Mouse (Mus musculus) MEL (cell line): ENCODE results near the gene Safb2. TPM values are rescaled to one million over a fixed set of nuclear protein-coding genes. Genes with fewer than 3 reads are reported as not detected.

Source experiments
- DNase-seq: peaks from one replicate; pipeline ENCODE4 v3.0.0; 2011; ENCODE audit warnings: low read depth, low spot score
- H3K27ac ChIP-seq: 2 replicates; pipeline ENCODE4 v1.5.1; 2012; ENCODE audit warnings: low read depth, mild to moderate bottlenecking, control low read depth, low read length, moderate library complexity; ENCODE audit not compliant: control insufficient read depth
- H3K27me3 ChIP-seq, 2 experiments: fragments of 150-350 bp in 1 of 2; sonication (generic) in 1 of 2; 2 replicates each; pipeline ENCODE4 v1.6.1; 2012; ENCODE audit warnings: low read length in 2 of 2, mild to moderate bottlenecking in 2 of 2, improper control_type of control experiment in 1 of 2, moderate library complexity in 1 of 2; ENCODE audit not compliant: insufficient read depth in 2 of 2, control insufficient read depth in 1 of 2
- H3K36me3 ChIP-seq, 2 experiments: 2 replicates each; pipeline ENCODE4 v1.6.1; 2012 to 2014; ENCODE audit warnings: low read length in 2 of 2, improper control_type of control experiment in 1 of 2, inconsistent platforms in 1 of 2, mild to moderate bottlenecking in 1 of 2; ENCODE audit not compliant: insufficient read depth in 2 of 2, control insufficient read depth in 1 of 2
- H3K4me1 ChIP-seq, 2 experiments: fragments of 150-350 bp in 1 of 2; sonication (generic) in 1 of 2; 2 replicates each; pipeline ENCODE4 v1.6.1; 2012; ENCODE audit warnings: low read length in 2 of 2, improper control_type of control experiment in 1 of 2, mild to moderate bottlenecking in 1 of 2; ENCODE audit not compliant: insufficient read depth in 2 of 2, control insufficient read depth in 1 of 2
- H3K4me3 ChIP-seq, 2 experiments: fragments of 150-350 bp in 1 of 2; sonication (generic) in 1 of 2; 2 replicates each; pipeline ENCODE4 v1.5.1; 2012; ENCODE audit warnings: low read depth in 2 of 2, low read length in 2 of 2, mild to moderate bottlenecking in 2 of 2, moderate library complexity in 2 of 2, control low read depth in 1 of 2, improper control_type of control experiment in 1 of 2; ENCODE audit not compliant: control insufficient read depth in 1 of 2, insufficient read depth in 1 of 2
- H3K79me2 ChIP-seq: 2 replicates; pipeline ENCODE4 v1.6.1; 2012; ENCODE audit warnings: mild to moderate bottlenecking, low read length, moderate library complexity; ENCODE audit not compliant: control insufficient read depth, poor library complexity, insufficient read depth
- H3K9ac ChIP-seq: 2 replicates; pipeline ENCODE4 v1.6.1; 2012; ENCODE audit warnings: low read depth, mild to moderate bottlenecking, control low read depth, low read length, moderate library complexity; ENCODE audit not compliant: control insufficient read depth, poor library complexity, severe bottlenecking
- H3K9me3 ChIP-seq: fragments of 150-350 bp; sonication (generic); replicated peaks from 2 replicates; pipeline ENCODE4 v1.6.1; 2012; ENCODE audit warnings: mild to moderate bottlenecking, low read length, improper control_type of control experiment, moderate library complexity; ENCODE audit not compliant: insufficient read depth
- CHD2 ChIP-seq: IDR thresholded peaks from 2 replicates; pipeline ENCODE4 v1.6.1; 2011; ENCODE audit warnings: low read length, improper control_type of control experiment
- E2F4 ChIP-seq: IDR thresholded peaks from 2 replicates; pipeline ENCODE4 v1.6.1; 2011; ENCODE audit warnings: low read depth, low read length, improper control_type of control experiment, borderline replicate concordance
- GATA1 ChIP-seq: IDR thresholded peaks from 2 replicates; pipeline ENCODE4 v1.6.1; 2011; ENCODE audit warnings: low read depth, low read length, improper control_type of control experiment
- HCFC1 ChIP-seq: IDR thresholded peaks from 2 replicates; pipeline ENCODE4 v1.6.1; 2012; ENCODE audit warnings: low read depth, mild to moderate bottlenecking, inconsistent platforms, low read length, improper control_type of control experiment, moderate library complexity
- JUND ChIP-seq: IDR thresholded peaks from 2 replicates; pipeline ENCODE4 v1.6.1; 2011; ENCODE audit warnings: low read depth, mild to moderate bottlenecking, improper control_type of control experiment, low read length
- KAT2A ChIP-seq: conservative IDR thresholded peaks from 2 replicates; pipeline ENCODE4 v1.6.1; 2012; ENCODE audit warnings: low read depth, low read length, improper control_type of control experiment, inconsistent platforms
- MEF2A ChIP-seq: IDR thresholded peaks from 2 replicates; pipeline ENCODE4 v1.6.1; 2014; ENCODE audit warnings: low read depth, mild to moderate bottlenecking, inconsistent platforms, low read length, improper control_type of control experiment; ENCODE audit not compliant: poor library complexity, insufficient replicate concordance, severe bottlenecking; ENCODE audit errors: extremely low read depth
- MYB ChIP-seq: IDR thresholded peaks from 2 replicates; pipeline ENCODE4 v1.6.1; 2011; ENCODE audit warnings: mild to moderate bottlenecking, low read depth, low read length, improper control_type of control experiment
- NELFE ChIP-seq: IDR thresholded peaks from 2 replicates; pipeline ENCODE4 v1.6.1; 2011; ENCODE audit warnings: low read depth, low read length, improper control_type of control experiment
- SMC3 ChIP-seq: IDR thresholded peaks from 2 replicates; pipeline ENCODE4 v1.6.1; 2011; ENCODE audit warnings: low read depth, low read length, improper control_type of control experiment
- UBTF ChIP-seq: IDR thresholded peaks from 2 replicates; pipeline ENCODE4 v1.6.1; 2012; ENCODE audit warnings: low read depth, mild to moderate bottlenecking, inconsistent platforms, low read length, improper control_type of control experiment, moderate library complexity, borderline replicate concordance; ENCODE audit not compliant: insufficient read depth
- USF1 ChIP-seq: IDR thresholded peaks from 2 replicates; pipeline ENCODE4 v1.6.1; 2014; ENCODE audit warnings: low read depth, mild to moderate bottlenecking, inconsistent platforms, low read length, improper control_type of control experiment, moderate library complexity
- ZC3H11A ChIP-seq: IDR thresholded peaks from 2 replicates; pipeline ENCODE4 v1.6.1; 2012; ENCODE audit warnings: low read depth, mild to moderate bottlenecking, inconsistent platforms, low read length, improper control_type of control experiment
- ZMIZ1 ChIP-seq: IDR thresholded peaks from 2 replicates; pipeline ENCODE4 v1.6.1; 2012; ENCODE audit warnings: low read depth, mild to moderate bottlenecking, inconsistent platforms, low read length, improper control_type of control experiment, moderate library complexity
- ZNF384 ChIP-seq: IDR thresholded peaks from 2 replicates; pipeline ENCODE4 v1.6.1; 2012; ENCODE audit warnings: low read depth, mild to moderate bottlenecking, inconsistent platforms, low read length, improper control_type of control experiment
- polyA plus RNA-seq, 2 experiments: library from polyadenylated mRNA; stranded (reverse) in 1 of 2; unstranded in 1 of 2; fragments of >175 nt in 1 of 2; fragments of >200 nt in 1 of 2; gene quantifications; 2 replicates each; pipeline versions ENCODE4 v1.2.1 to v1.2.4; 2012; ENCODE audit warnings: low replicate concordance in 2 of 2, low read depth in 1 of 2; ENCODE audit not compliant: insufficient read length in 2 of 2, insufficient read depth in 1 of 2, missing spikeins in 1 of 2
- total RNA-seq: library from RNA; depleted of rRNA; stranded (reverse); fragments of 300-350 nt; gene quantifications from 2 replicates; pipeline ENCODE4 v1.2.3, GENCODE M21; 2012

Gene Safb2
- total and polyA plus RNA-seq, 3 experiments: 61.6 to 741 (median 217) TPM

DNA sequence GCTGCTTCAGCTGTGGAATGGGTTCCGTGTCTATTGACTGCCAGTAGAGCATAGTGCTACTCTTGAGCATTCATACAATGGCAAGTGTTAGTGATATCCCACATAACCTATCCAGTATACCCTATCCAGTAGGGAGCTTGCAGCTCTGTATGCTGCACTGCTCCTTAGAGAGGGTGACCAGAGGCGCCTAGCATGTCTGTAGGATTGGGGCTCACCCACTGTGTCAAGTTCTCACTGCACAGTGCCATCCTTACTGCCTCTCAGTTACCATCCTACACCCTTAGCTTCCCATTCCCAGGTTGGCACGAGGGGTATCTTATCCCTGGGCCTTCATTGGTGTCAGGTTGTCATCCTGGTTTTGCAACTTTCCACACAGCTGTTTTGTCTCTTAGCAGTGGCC is 20.0 kb upstream of the Safb2 start:
- Histone ChIP-seq H3K9me3 (no peaks in the 10 kb centered on the region), H3K27me3 (no peaks in the 10 kb centered on the region), H3K9ac (no peak overlapping the region), H3K27ac (no peak overlapping the region), H3K79me2 (peaks cover 17% of the 10 kb centered on the region), H3K36me3 (peaks cover 4 to 19% of the 10 kb centered on the region in 2 experiments), H3K4me3 (no peak overlapping the region), H3K4me1 (no peaks in the 10 kb centered on the region; a peak in 1 of 4 replicates)
- no peak for DNase-seq
- no peak for TF ChIP-seq JUND
- no peak for TF ChIP-seq ZC3H11A
- no peak for TF ChIP-seq USF1
- no peak for TF ChIP-seq SMC3
- TF ChIP-seq UBTF: no peak
- no peak for TF ChIP-seq ZNF384
- no peak for TF ChIP-seq CHD2
- no peak for TF ChIP-seq MYB
- TF ChIP-seq E2F4: no peak
- TF ChIP-seq MEF2A: no peak
- no peak for TF ChIP-seq GATA1
- TF ChIP-seq KAT2A: no peak
- no peak for TF ChIP-seq HCFC1
- TF ChIP-seq, all 39 proteins: peak for 0

DNA sequence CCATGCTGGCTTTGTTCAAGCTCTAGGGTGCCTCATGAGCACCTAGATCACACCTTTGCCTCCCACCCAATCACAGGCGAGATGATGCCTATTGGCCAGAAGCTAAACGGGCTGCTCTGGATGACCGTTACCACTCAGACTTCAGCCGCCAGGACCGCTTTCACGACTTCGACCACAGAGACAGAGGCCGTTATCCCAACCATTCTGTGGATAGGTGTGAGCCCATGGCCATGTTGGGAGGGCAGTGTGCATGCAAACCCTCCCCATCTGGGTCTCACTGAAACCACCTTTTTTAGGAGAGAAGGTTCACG is 19.6 kb upstream of the Safb2 start:
- no peak for DNase-seq
- Histone ChIP-seq H3K4me3 (no peak overlapping the region), H3K9me3 (no peaks in the 10 kb centered on the region), H3K9ac (no peak overlapping the region)
- TF ChIP-seq NELFE (no peak), ZMIZ1 (peak; percentile 29; the same call in 1 of the 2 replicates)
- TF ChIP-seq, all 39 proteins: peak for 1
- no peaks in the 10 kb centered on the region for H3K27me3 ChIP-seq
- H3K79me2 ChIP-seq: peaks cover 13% of the 10 kb centered on the region
- no peak overlapping the region for H3K27ac ChIP-seq
- peaks cover 4 to 21% of the 10 kb centered on the region in 2 experiments for H3K36me3 ChIP-seq
- H3K4me1 ChIP-seq: no peaks in the 10 kb centered on the region; a peak in 1 of 4 replicates
